Mouse (Mus musculus): Measurements from ENCODE around the gene Rab3gap2.

GRCm38 (mm10) chr1:185243013-185243412 is 39.1 kb downstream of the Rab3gap2 start:
- no peak for TF ChIP-seq CTCF (IDR thresholded peaks at IDR 0.05; ENCODE audit: insufficient read depth, low read length)
- no peak for TF ChIP-seq POLR2A (IDR thresholded peaks at IDR 0.05; ENCODE audit: borderline replicate concordance, extremely low read depth, low read depth, low read length)
